Mouse (Mus musculus): ENCODE data around the gene Mpp1. TPM values are rescaled to one million over a fixed set of nuclear protein-coding genes. Genes with fewer than 3 reads are reported as not detected.

The Mpp1 gene
- polyA plus RNA-seq, 1 experiment from 2014 or later, result 48.8 TPM

DNA sequence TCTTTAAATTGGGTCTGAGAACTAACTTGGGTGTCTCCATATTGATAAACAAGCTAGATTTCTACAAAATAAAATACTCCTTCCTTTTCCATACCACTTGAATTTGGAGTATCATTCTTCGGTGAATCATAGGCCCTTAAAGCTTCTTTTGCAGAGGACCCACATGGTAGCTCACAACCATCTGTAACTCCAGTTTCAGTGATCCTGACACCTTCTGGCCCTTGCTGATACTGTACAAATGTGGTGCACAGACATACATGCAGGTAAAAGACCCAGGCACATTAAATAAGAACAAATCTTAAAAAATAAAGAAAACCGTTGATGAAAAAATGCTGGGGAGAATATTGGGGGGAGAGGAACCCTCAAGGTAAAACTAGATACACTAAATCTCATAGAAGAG is 7.4 kb upstream of the Mpp1 start:
- no peak for TF ChIP-seq EP300 (IDR thresholded peaks at IDR 0.05)
- no peak for TF ChIP-seq CTCF (IDR thresholded peaks at IDR 0.05)
- H3K36me3 ChIP-seq (ENCODE audit: insufficient read depth, low read length), result no peaks in the 10 kb centered on the region
- no peaks in the 10 kb centered on the region for H3K27me3 ChIP-seq (replicated peaks; ENCODE audit: insufficient read depth, low read length)
- 80% methylated on average over 2 of the region's 2 CpGs for WGBS
- no peak overlapping the region for H3K4me3 ChIP-seq (ENCODE audit: low read depth, low read length)
- no peaks in the 10 kb centered on the region for H3K4me1 ChIP-seq (ENCODE audit: insufficient read depth, low read depth, low read length)
- H3K27ac ChIP-seq (ENCODE audit: low read length), result no peak overlapping the region
- H3K9me3 ChIP-seq (ENCODE audit: low read length), result no peaks in the 10 kb centered on the region
- H3K4me2 ChIP-seq (replicated peaks; ENCODE audit: low read depth, low read length), result no peak overlapping the region
- H3K9ac ChIP-seq (replicated peaks; ENCODE audit: low read depth), result no peak overlapping the region
- DNase-seq (ENCODE audit: low spot score) (no peak), ATAC-seq (no peak)

DNA sequence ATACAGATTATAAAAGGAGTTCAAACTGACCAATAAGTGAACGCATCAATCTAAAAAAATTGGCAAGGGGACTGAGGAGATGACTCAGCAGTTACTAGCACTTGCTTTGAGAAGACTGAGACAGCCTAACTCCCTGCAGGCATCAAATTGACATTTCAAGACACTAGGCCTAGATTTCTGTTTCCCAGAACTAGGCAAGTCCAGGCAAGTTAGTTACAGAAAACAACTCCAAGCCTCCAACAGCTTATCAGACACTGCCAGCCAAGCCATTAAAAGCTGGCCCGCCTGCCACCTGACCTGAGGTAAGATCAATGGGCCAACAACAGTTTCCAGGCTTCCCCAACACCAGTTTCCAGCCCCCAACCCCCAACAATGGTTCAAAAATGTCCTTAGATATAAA is 6.9 kb upstream of the Mpp1 start:
- no peak for DNase-seq (ENCODE audit: low spot score)
- Histone ChIP-seq H3K36me3 (ENCODE audit: insufficient read depth, low read length) (no peaks in the 10 kb centered on the region), H3K9me3 (ENCODE audit: low read length) (no peaks in the 10 kb centered on the region), H3K4me2 (replicated peaks; ENCODE audit: low read depth, low read length) (no peak overlapping the region), H3K27ac (ENCODE audit: low read length) (no peak overlapping the region), H3K4me3 (ENCODE audit: low read depth, low read length) (no peak overlapping the region), H3K27me3 (replicated peaks; ENCODE audit: insufficient read depth, low read length) (no peaks in the 10 kb centered on the region), H3K4me1 (ENCODE audit: insufficient read depth, low read depth, low read length) (no peaks in the 10 kb centered on the region), H3K9ac (replicated peaks; ENCODE audit: low read depth) (no peak overlapping the region)
- 90% methylated on average over 2 of the region's 2 CpGs for WGBS
- ATAC-seq, result no peak
- TF ChIP-seq CTCF (IDR thresholded peaks at IDR 0.05) (no peak), EP300 (IDR thresholded peaks at IDR 0.05) (no peak)

DNA sequence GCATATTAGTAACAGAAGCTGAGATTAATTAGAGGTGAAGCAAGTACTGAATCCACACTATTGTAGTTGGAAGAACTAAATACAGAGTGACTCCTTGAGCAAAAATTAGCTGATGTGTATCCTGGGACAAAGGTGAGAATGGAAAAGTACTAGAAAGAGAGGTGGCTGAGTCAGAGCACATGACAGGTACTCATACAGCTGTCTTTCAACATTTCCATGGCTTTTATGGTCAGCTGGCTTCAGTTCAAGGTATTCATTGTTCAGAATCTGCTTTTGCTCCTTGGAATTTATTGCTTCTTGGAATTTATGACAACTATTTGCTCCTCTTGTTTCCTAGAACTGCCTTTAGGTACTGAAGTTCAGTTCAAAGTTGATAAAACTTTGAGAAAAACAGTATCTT is 6.1 kb upstream of the Mpp1 start:
- Histone ChIP-seq H3K4me2 (replicated peaks; ENCODE audit: low read depth, low read length) (no peak overlapping the region), H3K27me3 (replicated peaks; ENCODE audit: insufficient read depth, low read length) (no peaks in the 10 kb centered on the region), H3K9me3 (ENCODE audit: low read length) (no peaks in the 10 kb centered on the region), H3K27ac (ENCODE audit: low read length) (no peak overlapping the region), H3K9ac (replicated peaks; ENCODE audit: low read depth) (no peak overlapping the region), H3K4me3 (ENCODE audit: low read depth, low read length) (no peak overlapping the region), H3K36me3 (ENCODE audit: insufficient read depth, low read length) (no peaks in the 10 kb centered on the region), H3K4me1 (ENCODE audit: insufficient read depth, low read depth, low read length) (no peaks in the 10 kb centered on the region)
- DNase-seq (ENCODE audit: low spot score) (no peak), ATAC-seq (no peak)
- TF ChIP-seq EP300 (IDR thresholded peaks at IDR 0.05) (no peak), CTCF (IDR thresholded peaks at IDR 0.05) (no peak)

DNA sequence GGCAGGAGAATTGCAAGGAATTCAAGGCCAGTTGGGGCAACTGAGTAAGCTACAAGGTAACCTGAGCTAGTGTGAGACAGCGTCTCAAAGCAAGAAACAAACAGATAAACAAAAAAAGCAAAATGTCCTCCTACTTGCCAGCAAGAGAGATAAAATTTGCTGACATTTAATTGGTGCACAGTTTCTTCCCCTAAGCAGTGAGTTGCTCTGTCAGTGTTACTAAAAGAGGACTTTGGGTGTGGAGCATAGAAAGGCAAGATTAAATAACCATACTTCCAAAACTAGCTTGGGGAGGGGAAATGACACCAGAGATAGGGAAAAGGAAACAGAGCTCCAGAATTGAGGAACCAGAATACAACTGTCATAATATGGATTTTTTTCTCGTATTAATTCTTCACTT is 1.3 kb downstream of the Mpp1 start:
- TF ChIP-seq EP300 (IDR thresholded peaks at IDR 0.05) (no peak), CTCF (IDR thresholded peaks at IDR 0.05) (no peak)
- no peak for ATAC-seq
- no peaks in the 10 kb centered on the region for H3K27me3 ChIP-seq (replicated peaks; ENCODE audit: insufficient read depth, low read length)
- no peak for DNase-seq (ENCODE audit: low spot score)
- H3K4me2 ChIP-seq (replicated peaks; ENCODE audit: low read depth, low read length), result 0 out of 2 replicates have a peak overlapping the region, but pooled peaks have one; percentile 47
- no peaks in the 10 kb centered on the region for H3K9me3 ChIP-seq (ENCODE audit: low read length)
- no peak overlapping the region for H3K27ac ChIP-seq (ENCODE audit: low read length)
- H3K36me3 ChIP-seq (ENCODE audit: insufficient read depth, low read length), result no peaks in the 10 kb centered on the region
- no peak overlapping the region for H3K4me3 ChIP-seq (ENCODE audit: low read depth, low read length)
- WGBS, result 36% methylated on average over 2 of the region's 2 CpGs
- no peaks in the 10 kb centered on the region for H3K4me1 ChIP-seq (ENCODE audit: insufficient read depth, low read depth, low read length)
- no peak overlapping the region for H3K9ac ChIP-seq (replicated peaks; ENCODE audit: low read depth)

DNA sequence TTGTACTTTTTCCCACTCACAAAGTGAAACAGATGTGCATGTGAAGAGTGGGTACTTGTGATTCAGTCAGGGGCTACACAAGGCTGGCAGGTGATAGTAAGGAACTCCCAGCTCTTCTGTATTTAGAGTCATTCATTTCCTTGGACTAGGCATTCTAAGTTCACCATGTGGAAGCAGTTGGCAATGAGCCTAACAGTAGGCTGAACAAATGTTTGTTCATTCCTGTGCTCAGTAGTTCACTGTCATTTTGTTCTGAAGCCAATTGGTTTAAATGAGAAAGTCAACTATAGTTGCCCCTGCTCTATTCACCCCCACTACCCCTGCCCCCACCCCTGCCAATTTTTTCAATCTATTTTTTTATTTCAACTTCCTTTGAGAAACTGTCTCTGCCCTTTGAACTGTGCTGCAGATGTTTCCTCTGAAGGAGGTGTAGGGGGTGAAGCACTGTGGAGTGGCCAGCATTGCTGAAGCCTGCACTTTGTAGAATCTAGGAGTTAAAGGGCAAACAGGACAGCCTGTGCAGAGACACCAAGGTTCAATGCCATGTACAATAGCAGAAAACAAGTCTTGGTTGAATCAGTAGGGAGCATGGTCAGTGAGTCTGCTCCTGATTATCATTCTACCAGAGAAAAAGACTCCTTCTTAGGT is 2.4 kb downstream of the Mpp1 start:
- ATAC-seq (no peak), DNase-seq (ENCODE audit: low spot score) (peak; percentile 48)
- Histone ChIP-seq H3K4me3 (ENCODE audit: low read depth, low read length) (no peak overlapping the region), H3K36me3 (ENCODE audit: insufficient read depth, low read length) (no peaks in the 10 kb centered on the region), H3K9ac (replicated peaks; ENCODE audit: low read depth) (no peak overlapping the region), H3K27me3 (replicated peaks; ENCODE audit: insufficient read depth, low read length) (no peaks in the 10 kb centered on the region), H3K4me1 (ENCODE audit: insufficient read depth, low read depth, low read length) (no peaks in the 10 kb centered on the region), H3K27ac (ENCODE audit: low read length) (no peak overlapping the region), H3K9me3 (ENCODE audit: low read length) (no peaks in the 10 kb centered on the region), H3K4me2 (replicated peaks; ENCODE audit: low read depth, low read length) (0 out of 2 replicates have a peak overlapping the region, but pooled peaks have one; percentile 6)
- TF ChIP-seq EP300 (IDR thresholded peaks at IDR 0.05), result no peak
- no peak for TF ChIP-seq CTCF (IDR thresholded peaks at IDR 0.05)

DNA sequence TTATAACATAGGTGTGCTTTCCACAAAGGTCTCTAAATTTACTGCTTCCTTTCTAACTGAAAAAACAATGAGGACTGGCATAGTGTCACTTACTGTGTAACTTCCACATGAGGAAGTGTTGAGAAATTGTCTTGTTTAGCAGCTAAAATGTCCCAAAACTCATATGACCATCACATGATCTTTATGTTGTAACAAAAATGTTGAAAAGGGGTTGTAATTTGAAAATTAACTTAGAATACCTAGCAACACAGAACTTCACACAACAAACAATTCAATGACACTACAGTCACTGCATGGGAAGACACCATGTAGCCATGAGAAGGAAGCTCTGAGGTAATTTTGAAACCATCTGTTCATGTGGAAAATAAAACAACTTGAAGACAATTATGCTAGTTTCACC is 3.9 kb downstream of the Mpp1 start:
- ATAC-seq, result no peak
- Histone ChIP-seq H3K9ac (replicated peaks; ENCODE audit: low read depth) (no peak overlapping the region), H3K36me3 (ENCODE audit: insufficient read depth, low read length) (no peaks in the 10 kb centered on the region), H3K27me3 (replicated peaks; ENCODE audit: insufficient read depth, low read length) (no peaks in the 10 kb centered on the region), H3K4me2 (replicated peaks; ENCODE audit: low read depth, low read length) (no peak overlapping the region), H3K4me1 (ENCODE audit: insufficient read depth, low read depth, low read length) (no peaks in the 10 kb centered on the region), H3K4me3 (ENCODE audit: low read depth, low read length) (no peak overlapping the region), H3K9me3 (ENCODE audit: low read length) (no peaks in the 10 kb centered on the region), H3K27ac (ENCODE audit: low read length) (no peak overlapping the region)
- DNase-seq (ENCODE audit: low spot score), result peak; percentile 11
- no peak for TF ChIP-seq EP300 (IDR thresholded peaks at IDR 0.05)
- TF ChIP-seq CTCF (IDR thresholded peaks at IDR 0.05), result no peak

- no peak for TF ChIP-seq EP300 (IDR thresholded peaks at IDR 0.05)
- TF ChIP-seq CTCF (IDR thresholded peaks at IDR 0.05), result no peak
- 84% methylated on average over 3 of the region's 3 CpGs for WGBS
- H3K27ac ChIP-seq (ENCODE audit: low read length), result no peak overlapping the region
- DNase-seq (ENCODE audit: low spot score) (no peak), ATAC-seq (no peak)
- no peaks in the 10 kb centered on the region for H3K4me1 ChIP-seq (ENCODE audit: insufficient read depth, low read depth, low read length)
- no peaks in the 10 kb centered on the region for H3K27me3 ChIP-seq (replicated peaks; ENCODE audit: insufficient read depth, low read length)
- H3K9me3 ChIP-seq (ENCODE audit: low read length), result no peaks in the 10 kb centered on the region
- H3K36me3 ChIP-seq (ENCODE audit: insufficient read depth, low read length), result no peaks in the 10 kb centered on the region
- no peak overlapping the region for H3K9ac ChIP-seq (replicated peaks; ENCODE audit: low read depth)
- no peak overlapping the region for H3K4me3 ChIP-seq (ENCODE audit: low read depth, low read length)
- H3K4me2 ChIP-seq (replicated peaks; ENCODE audit: low read depth, low read length), result no peak overlapping the region
Observed at GRCm38 (mm10) chrX:75125606-75126005, 5.2 kb downstream of the Mpp1 start.

Data from lung, postnatal 0 days (tissue).